Mouse (Mus musculus): ENCODE results near the gene Fam163a. TPM values are rescaled to one million over a fixed set of nuclear protein-coding genes. Genes with fewer than 3 reads are reported as not detected.

The Fam163a gene
- 0.64 and 0.81 TPM in 2 replicates for polyA plus RNA-seq (2012; rRNA removed)

GRCm38 (mm10) chr1:156204656-156205131 is at the start of gene Fam163a:
TSS of gene Fam163a (minus strand) at chr1:156205026.

DNA sequence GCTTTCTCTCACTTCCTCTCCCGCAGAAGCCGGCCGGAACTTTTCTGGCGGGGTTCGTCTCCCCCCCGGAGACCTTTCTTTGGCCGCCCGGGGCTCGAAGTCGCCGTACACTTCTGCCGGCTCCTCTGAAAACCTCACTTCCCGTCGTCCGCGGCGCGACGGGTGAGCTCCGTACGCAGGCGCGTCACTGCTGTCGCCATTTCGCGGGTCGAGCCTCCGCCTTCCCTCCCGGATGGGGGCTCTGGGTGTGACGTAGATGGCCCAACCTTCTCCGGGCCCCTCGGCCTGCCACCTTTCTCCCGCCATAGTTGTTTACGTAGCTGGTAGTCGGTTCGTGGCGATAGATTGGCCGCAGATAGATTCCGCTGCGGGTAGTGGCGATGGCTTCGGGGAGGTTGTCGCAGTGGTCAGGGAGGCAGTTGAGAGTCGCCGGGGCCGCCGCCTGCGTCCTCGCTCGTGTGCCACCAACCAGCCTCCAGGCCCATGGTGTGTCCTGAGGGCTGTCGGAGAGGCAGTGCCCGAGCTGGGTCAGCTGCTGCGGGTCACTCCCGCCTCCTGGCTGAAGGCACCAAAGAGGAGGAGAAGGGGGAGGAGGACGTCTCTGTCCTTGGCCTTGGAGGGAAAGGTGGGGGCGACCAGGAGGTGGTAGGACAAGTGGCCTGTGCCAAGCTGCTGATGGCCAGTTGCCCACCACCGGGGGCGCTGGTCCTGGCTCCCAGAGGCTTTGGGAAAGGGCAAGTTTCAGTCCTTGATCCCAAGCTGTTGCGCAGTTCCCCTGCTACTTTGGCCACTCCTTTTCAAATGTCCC is 168.7 kb downstream of the Fam163a start, which contains the start of gene Tor1aip1:
Gene Tor1aip1 (minus strand): TSS at position 551 of the 808 bp plus-strand sequence.

GRCm38 (mm10) chr1:156035269-156035929 is 169.4 kb downstream of the Fam163a start, which contains the start of gene Tor1aip2:
TSS of gene Tor1aip2 (plus strand) at chr1:156035403.

Other genes starting within 250 kb of the Fam163a start
- gene Cep350, start 231.8 kb downstream of the Fam163a start, polyA plus RNA-seq (2012; rRNA removed): 4.1 and 4.3 TPM in 2 replicates
- gene Tor1aip2, start 169.6 kb downstream of the Fam163a start, polyA plus RNA-seq (2012; rRNA removed): 67.9 and 75.1 TPM in 2 replicates
- gene Tor1aip1, start 168.5 kb downstream of the Fam163a start, polyA plus RNA-seq (2012; rRNA removed): 16.4 and 18.1 TPM in 2 replicates
- gene Tdrd5, start 98.6 kb upstream of the Fam163a start, polyA plus RNA-seq (2012; rRNA removed): 0.03 and 0.05 TPM in 2 replicates
- gene Nphs2, start 105.7 kb upstream of the Fam163a start, polyA plus RNA-seq (2012; rRNA removed): not detected in 2 replicates
- gene Gm2000, start 161.0 kb upstream of the Fam163a start, polyA plus RNA-seq (2012; rRNA removed): 24.7 and 30.2 TPM in 2 replicates
- not detected in 2 replicates for gene Axdnd1, start 216.1 kb upstream of the Fam163a start, polyA plus RNA-seq (2012; rRNA removed)

All from colon, adult 2 months (tissue).